Mouse (Mus musculus): ENCODE measurements around the gene Cntnap5a.

Gene Cntnap5a

GRCm38 (mm10) chr1:116367572-116367971 lies 683.0 kb downstream of the Cntnap5a start:
- no peak for DNase-seq

GRCm38 (mm10) chr1:116370817-116371216 lies 686.3 kb downstream of the Cntnap5a start:
- DNase-seq = no peak

- no peak for DNase-seq
Measured at GRCm38 (mm10) chr1:116373551-116373950, 689.0 kb downstream of the Cntnap5a start.

GRCm38 (mm10) chr1:116392390-116392789 lies 707.8 kb downstream of the Cntnap5a start:
- no peak for DNase-seq

- no peak for DNase-seq
Measured at GRCm38 (mm10) chr1:116401996-116402656, 717.6 kb downstream of the Cntnap5a start.

GRCm38 (mm10) chr1:116409836-116410235 lies 725.3 kb downstream of the Cntnap5a start:
- DNase-seq = no peak

- no peak for DNase-seq
Measured at GRCm38 (mm10) chr1:116428396-116428795, 743.8 kb downstream of the Cntnap5a start.

GRCm38 (mm10) chr1:116455115-116455717 lies 770.7 kb downstream of the Cntnap5a start:
- DNase-seq = no peak

- DNase-seq = peak; percentile 22 to 35
Measured at GRCm38 (mm10) chr1:116477703-116478102, 793.1 kb downstream of the Cntnap5a start.

- no peak for DNase-seq
Measured at GRCm38 (mm10) chr1:116488780-116489569, 804.4 kb downstream of the Cntnap5a start.

- DNase-seq = no peak
Measured at GRCm38 (mm10) chr1:116577969-116578666, 893.6 kb downstream of the Cntnap5a start.

GRCm38 (mm10) chr1:116616272-116616671 lies 931.7 kb downstream of the Cntnap5a start:
- DNase-seq = no peak
